Mouse (Mus musculus) kidney, adult 11 months (tissue): ENCODE data around the gene Tex14.
A peak's percentile ranks its signal among the peaks of the same experiment; 100 is the strongest.

Source experiments
- DNase-seq: peaks from one replicate; pipeline ENCODE4 v3.0.0; 2022

The Tex14 gene

GRCm38 (mm10) chr11:87595327-87595841, 190.5 kb downstream of the Tex14 start:
- peak; percentile 92 for DNase-seq

- no peak for DNase-seq
Measured at GRCm38 (mm10) chr11:87595976-87596375, 191.1 kb downstream of the Tex14 start.

GRCm38 (mm10) chr11:87596492-87596891, 191.6 kb downstream of the Tex14 start:
- DNase-seq: no peak

GRCm38 (mm10) chr11:87597061-87597460, 192.2 kb downstream of the Tex14 start:
- no peak for DNase-seq

- DNase-seq: peak; percentile 74
Measured at GRCm38 (mm10) chr11:87599395-87600089, 194.7 kb downstream of the Tex14 start.

GRCm38 (mm10) chr11:87600322-87600853, 195.5 kb downstream of the Tex14 start:
- no peak for DNase-seq

- no peak for DNase-seq
Measured at GRCm38 (mm10) chr11:87602234-87602633, 197.4 kb downstream of the Tex14 start.

GRCm38 (mm10) chr11:87603571-87603970, 198.7 kb downstream of the Tex14 start:
- DNase-seq: no peak
